Mouse (Mus musculus): ENCODE results near the gene Apoh.
A peak's percentile ranks its signal among the peaks of the same experiment; 100 is the strongest.

Gene Apoh

DNA sequence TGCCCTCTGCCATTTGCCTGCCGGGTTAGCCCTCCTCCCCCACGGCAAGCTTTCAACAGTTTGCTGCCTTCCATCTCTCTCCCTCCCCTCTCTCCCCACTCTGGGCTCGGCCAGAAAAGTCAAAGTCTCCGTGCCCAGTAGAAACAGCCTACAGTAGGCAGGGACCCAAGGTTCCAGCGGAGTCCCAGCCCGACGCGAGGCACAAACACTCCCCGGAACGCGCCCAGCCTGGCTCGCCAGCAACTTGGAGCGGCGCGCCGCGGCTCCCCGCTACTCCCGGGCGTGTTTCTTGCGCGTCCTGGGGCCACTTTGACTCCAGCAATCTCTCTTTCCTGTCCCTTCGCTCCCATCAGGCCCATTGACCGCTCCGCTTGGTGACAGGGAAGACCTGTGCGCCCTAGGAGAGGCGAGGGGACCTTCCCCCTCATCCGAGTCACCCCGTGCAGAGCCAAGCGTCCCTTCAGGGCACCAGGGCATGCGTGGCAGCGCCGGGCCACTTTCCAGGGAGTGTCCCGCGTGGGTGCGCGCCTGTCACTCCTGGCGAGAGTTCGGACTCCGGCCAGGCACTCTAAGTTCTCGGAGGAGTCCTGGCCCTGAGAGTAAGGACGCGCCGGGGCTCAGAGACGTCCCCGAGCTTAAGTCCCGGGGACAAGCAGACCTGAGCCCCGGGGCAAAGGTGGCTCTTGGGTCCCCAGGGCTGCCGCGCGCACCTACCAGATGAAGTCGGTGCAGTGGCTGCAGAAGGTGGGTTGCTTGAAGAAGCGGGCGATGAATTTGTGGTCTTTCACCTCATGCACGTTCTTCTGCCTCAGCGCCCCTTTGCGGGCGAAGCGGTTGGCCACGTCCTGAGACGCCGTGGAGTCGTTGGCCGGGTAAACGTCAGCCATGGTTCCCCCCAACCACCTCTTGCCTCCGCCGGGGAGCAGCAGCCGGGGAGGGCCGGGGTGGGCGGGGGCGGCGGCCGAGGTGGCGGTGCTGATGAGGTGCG lies at the start of gene Apoh:
Apoh (plus strand) TSS at position 574 of the 988 bp plus-strand sequence.
- DNase-seq: peak; percentile 31

DNA sequence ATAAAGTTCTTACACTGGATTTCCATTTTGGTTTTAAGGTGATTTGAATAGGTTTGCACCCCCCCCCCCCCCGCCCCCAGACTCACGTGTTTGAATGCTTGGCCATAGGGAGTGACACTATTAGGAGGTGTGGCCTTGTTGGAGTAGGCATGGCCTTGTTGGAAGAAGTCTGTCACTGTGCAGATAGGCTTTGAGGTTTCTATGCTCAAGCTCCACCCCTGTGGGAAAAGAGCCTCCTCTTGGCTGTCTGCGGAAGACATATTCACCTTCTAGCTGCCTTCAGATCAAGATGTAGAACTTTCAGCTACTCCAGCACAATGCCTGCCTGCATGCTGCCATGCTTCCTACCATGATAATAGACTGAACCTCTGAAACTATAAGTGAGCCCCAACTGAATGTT lies 49.3 kb upstream of the Apoh start:
- DNase-seq: peak; percentile 49

DNA sequence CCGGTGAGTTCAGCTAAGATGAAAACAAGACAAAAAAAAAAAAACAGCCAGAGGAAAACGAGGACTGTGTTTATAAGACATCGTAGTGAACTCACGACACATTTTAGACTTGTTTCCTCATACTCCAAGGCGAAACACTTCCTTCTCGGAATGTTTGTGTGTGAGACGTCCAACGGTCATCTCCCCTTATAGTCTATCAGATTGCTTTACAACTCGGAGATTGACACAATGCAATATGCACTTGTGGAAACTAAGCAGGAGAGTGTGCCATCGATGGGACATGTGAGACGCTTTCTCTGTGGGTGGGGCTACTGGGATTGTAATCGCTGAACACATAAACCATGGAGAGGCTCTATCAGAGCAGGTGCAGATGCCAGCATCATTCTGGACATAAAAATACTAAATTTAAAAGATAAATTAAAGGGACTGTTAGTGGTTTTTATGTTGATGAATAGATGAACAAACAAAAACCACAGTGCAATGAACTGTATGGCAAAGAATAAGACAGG lies 48.8 kb upstream of the Apoh start:
- DNase-seq: peak; percentile 29

DNA sequence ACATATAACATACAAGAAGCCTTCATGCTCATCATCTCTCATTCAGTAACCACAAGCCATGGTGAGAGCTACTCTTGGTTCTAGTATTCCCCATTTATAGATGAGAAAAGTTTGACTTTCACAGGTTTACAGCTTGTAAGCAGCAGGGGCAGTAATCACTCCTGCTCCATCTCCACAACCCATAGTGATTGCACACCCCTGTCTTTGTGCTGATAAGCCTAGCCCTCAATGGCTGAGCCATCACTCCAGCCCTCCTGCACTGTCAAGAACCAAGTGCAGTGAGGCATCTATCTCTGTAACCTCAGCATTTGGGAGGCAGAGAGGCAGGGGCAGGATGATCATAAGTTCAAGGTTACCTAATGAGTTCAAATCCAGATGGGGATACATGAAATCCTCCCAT lies 47.8 kb upstream of the Apoh start:
- peak; percentile 48 for DNase-seq

DNA sequence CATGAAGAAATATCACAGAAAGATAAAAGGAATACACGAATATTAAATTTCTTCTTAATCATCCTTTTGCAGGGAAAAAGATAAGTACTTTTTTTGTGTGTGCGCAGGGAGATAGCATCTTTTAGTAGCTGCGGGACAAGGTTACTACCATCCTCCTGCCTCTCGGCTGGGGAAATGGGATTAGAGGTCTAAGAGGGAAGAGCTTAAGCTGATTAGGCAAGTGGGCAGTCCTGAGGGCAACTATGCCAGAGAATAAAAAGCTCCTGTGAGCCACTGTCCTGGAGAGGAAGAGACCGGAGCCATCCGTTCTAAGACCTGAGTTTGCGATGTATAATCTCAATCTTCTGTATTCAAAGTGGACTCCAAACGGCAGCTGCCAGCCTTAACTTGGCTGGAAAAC lies 45.2 kb upstream of the Apoh start:
- no peak for DNase-seq

DNA sequence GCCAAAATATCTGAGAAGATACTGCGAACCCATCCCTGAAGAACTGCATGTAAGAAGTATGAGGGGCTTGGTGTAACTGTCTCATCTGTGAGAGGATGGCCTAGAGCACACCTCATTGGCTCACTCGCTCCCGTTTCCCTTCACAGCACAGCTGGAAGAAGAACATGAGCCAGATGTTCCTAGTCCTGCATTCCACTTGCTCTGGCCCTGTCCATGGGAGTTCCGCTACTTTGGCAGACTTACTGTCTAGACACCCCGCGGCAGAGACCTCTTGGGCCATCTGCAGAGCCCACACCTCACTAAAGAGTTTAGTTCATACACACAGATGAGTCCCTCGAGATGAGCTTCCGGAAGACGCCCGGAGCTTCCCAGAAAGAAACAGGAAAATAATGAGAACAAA lies 43.2 kb upstream of the Apoh start:
- DNase-seq: no peak

DNA sequence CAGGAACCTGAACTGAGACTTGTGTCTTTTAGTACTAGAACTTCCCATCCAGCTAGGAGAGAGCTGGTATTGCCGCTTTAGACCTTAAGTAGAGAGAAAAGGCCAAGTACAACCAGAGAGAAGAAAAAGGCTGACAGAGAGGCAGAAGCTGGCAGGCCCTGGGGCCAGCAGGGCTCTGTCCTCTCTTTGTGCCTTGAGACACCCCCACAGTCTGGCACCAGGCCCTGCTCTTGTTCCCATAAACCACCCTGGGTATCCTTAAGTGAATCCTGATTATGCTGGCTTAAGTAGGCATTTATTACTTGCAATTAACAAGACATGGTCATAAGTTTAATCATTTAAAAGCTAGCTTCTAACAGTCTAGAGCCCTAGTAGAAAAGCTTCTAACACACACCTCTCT lies 42.7 kb upstream of the Apoh start:
- DNase-seq: no peak

DNA sequence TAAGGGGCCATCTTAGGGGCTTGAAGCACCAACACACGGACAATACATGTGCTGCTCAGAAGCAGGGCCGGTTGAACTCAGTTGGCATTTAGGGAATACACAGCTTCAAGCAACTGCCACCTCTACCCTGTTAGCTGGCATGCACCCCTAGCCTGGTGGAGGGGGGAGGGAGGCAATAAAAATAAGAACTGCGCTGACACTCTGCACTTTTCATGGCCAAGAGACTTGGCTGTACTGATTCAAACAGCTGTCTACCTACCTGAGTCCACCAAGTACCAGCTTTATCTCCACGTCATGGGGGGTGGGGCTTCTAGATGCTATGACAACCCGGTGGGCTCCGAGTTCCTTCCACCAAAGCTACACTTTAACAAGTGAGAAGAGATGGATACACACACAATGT lies 42.1 kb upstream of the Apoh start:
- no peak for DNase-seq

DNA sequence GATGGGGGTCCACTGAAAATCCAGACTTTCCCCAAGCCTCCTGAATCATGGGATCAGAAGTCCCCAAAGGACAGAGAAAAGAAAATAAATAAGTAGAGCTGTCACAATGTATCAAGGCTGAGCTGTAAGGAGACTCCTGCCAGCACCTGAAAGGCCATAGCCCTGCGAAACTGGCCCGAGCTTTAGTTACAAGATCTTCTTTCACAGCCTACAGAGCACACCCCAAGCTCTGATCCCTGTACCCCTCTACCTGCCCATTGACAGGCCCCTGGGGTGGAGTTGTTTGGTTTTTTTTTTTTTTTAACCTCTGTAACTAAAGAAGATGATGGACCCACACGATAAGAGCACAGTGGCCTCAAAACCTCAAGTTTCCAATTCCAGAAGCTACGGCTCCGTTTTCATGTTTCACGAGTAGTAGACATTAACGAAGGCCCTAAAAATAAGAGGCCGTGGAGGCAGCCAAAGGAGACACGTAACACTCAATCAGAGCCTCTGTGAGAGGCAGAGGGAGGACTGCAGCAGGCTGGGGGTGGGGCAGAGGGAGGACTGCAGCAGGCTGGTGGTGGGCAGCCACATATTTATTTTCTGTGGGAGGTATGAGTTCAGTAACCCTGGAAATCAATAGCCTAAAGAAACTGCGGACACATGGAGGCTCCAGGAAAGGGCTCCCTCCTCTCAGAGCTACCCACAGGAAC lies 41.2 kb upstream of the Apoh start:
- DNase-seq: no peak

DNA sequence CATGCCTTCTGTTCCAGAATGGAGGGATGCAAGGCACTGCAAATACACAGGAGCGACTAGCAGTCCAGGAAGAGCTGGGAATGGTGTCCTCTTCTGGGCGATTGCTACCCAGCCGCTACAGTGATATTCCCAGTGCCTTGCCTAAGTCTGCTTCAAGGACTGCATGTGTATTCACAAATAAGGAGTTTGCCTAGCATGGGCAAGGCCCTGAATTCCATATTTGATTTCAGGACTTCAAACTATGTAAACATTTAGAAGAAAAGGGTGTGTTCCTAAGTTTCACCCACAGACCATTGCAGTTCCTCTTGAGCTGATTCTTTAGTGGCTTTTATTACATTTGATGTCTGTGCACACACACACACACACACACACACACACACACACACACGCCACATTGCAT lies 39.4 kb upstream of the Apoh start:
- no peak for DNase-seq

DNA sequence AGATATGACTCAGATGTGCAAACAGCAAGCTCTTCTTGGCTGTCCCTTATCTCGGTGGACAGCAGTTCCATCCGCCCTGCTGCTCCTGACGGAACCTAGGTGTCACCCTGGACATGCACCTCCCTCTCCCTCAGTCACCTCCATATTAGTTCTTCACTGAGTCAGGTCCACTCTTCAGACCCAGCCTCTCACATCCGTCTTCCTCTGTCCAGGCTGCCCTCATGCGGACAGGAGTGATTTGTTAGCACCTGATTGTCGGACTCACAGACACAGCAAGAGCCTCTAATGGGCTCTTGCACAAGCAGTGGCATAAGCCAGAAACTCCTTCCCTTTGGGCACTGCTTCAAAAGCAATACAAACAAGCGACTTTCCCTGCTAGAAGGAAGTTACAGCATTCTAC lies 35.9 kb upstream of the Apoh start:
- DNase-seq: no peak

DNA sequence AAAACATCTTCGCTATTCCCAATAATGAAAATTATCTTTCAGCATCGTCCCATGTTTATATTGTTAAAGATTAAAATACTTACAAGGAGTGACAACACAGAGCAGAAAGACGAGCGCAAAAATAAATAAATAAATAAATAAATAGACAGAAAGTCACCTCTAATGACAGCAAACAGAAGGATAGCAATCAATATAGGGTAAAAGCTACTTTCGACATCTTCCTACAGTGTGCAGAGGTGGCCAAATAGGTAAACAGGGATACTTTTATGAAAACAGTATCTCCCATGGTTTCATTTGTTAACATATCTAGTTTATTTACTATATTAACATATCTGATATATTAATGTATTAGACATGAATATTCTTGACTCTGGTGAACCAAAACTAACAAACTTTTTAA lies 34.9 kb upstream of the Apoh start:
- no peak for DNase-seq

DNA sequence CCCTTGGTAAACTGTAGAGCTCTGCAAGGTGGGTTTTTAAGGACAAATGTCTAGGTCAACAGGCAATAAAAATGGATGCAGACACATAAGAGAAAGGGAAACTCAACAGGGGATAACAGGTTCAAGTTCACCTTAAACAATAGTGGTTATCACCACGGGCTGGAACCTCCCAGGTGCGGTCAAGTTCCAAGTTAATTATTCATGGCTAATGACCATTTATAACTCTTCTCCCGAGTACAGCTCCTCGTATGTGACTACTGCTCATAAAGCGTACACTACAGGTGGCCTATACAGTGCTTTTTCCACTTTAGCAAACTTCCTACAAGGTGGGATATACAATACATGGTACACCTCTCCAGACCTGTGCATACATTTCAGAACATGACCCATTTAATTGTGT lies 33.4 kb upstream of the Apoh start:
- DNase-seq: no peak

DNA sequence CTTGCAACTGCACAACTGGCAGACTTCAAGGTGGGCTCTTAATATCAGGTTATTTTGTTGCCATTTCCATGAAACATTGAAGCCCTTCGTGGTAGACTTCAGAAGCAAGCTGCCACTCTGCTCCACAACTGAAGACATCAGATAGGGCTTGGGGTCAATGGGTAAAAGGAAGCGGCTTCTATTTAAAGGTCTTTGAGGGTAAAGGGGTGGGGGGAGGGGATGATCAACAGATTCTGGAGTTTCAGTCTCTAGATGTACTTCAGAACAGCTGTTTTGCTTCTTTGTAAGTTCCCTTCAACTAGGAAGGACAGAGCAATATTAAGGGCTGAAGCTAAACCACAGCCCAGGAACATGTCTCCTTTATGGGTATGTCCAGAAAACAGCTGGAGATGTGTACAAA lies 31.2 kb upstream of the Apoh start:
- DNase-seq: no peak

DNA sequence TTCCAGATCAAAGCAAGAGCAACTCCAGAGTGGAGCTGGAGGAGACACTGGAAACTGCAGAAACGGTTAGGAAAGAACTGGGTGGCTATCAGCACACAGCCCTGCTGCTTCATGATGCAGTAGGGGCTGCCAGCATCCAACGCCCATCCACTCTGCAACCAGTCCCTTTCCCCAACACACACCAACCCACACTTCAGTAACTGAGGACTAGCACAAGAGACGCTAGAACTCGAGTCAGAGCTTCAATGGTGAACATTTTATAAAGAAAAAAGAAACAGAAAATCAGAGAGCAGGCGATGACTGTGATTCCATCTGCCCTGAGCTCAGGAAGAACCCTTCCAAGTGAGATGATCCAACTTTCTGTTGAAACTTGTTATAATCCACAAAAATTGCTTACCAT lies 30.6 kb upstream of the Apoh start:
- no peak for DNase-seq

DNA sequence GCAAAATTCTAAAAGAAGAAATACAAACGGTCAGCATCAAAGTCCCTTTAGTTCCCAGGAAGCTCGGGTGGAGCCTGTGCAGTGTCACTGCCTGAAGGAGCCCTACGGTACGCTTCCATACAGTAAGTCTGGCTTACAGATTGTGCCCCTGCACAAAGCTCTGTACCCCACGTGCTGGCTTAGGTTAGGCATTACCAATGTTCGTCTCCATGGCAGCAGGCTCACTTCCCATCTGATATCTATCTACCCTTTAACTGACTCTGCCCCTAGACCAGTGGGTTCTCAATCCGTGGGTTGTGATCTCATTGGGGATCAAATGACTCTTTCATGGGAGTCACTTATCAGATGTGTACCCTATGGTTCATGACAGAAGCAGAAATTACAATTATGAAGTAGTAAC lies 27.4 kb upstream of the Apoh start:
- no peak for DNase-seq

DNA sequence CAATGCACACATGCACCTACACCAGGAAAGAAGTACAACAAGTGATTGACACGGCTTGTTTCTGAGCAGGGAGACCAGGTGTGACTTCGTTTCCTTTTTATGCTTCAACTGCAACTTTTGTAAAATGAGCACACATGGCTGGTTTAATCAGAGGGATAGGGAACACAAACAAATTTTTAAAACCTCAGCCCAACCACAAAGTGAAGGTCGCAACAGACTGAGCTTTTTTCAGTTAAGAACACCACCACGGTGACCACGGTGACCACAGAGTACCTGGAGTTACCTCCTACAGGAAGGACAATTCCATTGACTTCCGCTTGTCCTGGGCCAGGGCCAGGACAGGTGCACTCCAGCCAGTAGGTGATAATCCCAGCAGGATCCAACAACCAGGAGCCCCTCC lies 25.3 kb upstream of the Apoh start:
- no peak for DNase-seq

DNA sequence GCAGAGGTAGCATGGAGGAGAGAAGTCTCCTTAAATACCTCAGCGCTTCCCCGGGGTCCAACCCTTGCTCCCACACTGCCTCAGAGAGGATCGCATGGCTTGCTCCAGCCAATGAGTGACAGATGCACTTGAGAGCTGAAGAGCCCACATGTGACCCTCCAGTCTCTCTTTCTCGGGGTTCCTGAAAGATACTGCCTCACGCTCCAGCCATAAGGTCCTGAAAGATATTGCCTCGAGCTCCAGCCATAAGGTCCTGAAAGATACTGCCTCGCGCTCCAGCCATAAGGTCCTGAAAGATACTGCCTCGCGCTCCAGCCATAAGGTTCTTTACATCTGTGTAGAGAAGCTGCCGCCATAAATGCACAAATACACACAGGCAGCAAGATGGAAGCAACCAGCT lies 24.0 kb upstream of the Apoh start:
- DNase-seq: peak; percentile 26

DNA sequence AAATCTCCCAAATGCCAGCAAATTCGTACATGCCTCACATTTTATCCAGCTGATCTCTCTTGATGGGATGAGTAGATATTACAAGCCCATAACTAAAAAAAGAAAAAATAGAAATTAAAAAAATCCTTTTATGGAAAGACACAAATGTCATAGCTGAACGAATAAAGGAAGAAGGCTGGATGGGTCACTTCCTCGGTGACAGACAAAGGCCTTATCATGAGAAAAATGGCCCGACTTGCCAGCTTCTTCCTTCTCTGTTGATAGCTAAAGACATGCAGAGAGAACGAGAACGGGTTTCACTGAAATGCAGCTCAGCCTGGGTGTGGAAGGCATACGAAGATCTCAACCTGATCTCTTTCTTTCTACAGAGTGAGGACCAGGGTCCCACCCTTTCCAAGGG lies 22.6 kb upstream of the Apoh start:
- no peak for DNase-seq

DNA sequence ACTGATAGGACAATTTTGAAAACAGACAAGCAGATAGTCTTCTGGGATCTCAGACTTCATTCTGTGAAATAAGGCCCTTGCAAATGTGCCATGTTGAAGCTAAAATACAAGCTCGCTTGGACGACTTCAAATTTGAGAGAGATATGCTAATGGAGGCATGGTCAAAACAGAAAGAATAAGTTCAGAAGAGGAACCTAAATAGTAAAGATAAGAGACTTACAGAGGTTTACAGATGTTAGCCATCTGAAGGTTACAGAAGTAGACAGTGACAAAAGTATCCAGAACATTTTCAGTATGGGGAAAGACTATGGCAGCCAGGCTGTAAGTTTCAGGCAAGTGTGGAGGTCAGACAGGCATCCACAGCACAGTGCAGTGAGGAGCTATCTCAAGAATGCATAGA lies 21.0 kb upstream of the Apoh start:
- no peak for DNase-seq

DNA sequence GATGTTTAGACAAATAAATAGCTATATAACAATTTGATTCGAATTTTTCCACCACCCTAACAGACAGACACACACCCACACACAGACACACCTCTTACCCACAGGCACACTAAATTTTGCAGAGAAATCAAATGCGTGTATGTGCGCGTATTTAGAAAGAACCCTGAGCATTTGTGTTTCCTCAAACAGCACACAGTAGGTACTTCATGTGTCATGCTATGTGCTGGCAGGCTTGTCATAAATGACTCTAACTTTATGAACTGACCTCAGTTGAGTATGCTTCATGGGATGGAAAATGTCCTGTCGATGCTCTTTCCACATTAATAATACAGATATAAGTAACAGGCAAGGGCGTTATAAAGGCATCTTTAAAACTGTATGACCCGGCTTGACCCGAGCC lies 17.2 kb upstream of the Apoh start:
- DNase-seq: no peak

DNA sequence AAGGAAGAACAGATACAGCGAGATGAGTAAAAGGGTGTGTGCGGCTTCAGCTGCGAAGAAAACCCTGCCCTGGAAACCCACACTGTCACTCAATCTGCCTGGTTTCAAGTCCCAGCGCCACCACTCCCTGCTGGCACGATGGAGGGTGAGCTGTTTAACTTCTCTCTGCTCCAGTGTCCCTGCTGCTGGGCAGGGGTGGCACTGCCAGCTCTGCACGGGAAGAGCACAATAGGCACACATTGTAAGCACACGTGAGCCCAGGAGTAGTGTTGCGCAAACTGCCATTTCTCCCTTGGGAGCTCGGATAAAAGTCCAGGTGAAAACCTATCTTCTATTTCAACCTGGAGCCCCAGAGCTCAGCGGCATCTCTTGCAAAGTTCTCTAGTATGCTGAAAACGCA lies 12.3 kb upstream of the Apoh start:
- DNase-seq: no peak

DNA sequence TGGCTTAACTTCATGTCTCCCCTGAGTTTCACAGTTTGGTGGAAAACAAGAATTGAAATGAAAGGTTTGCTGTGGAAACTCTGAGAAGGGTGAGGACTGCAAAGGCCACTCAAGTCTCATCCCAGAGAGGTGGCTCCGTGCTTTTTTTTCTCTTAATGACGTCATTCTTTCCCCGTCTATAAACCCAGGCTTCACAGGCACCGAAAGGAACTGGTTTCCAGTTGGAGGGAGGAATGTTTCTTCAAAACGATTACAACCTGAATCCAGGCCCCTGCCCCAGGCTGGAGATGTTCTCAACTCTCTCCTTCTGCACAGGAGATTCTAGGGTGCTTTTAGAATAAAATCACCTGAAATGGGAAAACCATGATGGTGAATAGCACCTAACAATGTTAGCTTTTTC lies 10.1 kb upstream of the Apoh start:
- no peak for DNase-seq

Data from liver (tissue).